Mouse (Mus musculus) heart, embryonic 15.5 days (tissue): ENCODE data around the gene Gm4131. TPM values are rescaled to one million over a fixed set of nuclear protein-coding genes. Genes with fewer than 3 reads are reported as not detected.
A peak's percentile ranks its signal among the peaks of the same experiment; 100 is the strongest.

Source experiments
- ATAC-seq: fragments of 200-750 bp; cut with Nextera tagmentation; replicated peaks from 2 replicates; pipeline ENCODE4 v1.8.0; 2017; ENCODE audit warnings: low read depth, moderate TSS enrichment; ENCODE audit not compliant: insufficient number of reproducible peaks, insufficient read depth, low FRiP score
- H3K27ac ChIP-seq: fragments of 300-500 bp; sonication (generic); 2 replicates; pipeline ENCODE4 v1.5.1; 2015; ENCODE audit warnings: mild to moderate bottlenecking, inconsistent platforms
- H3K27me3 ChIP-seq: fragments of 300-500 bp; sonication (generic); 2 replicates; pipeline ENCODE4 v1.6.1; 2015; ENCODE audit warnings: inconsistent platforms
- H3K36me3 ChIP-seq: fragments of 300-500 bp; sonication (generic); 2 replicates; pipeline ENCODE4 v1.6.1; 2015; ENCODE audit warnings: mild to moderate bottlenecking, inconsistent platforms
- H3K4me1 ChIP-seq: fragments of 300-500 bp; sonication (generic); replicated peaks from 2 replicates; pipeline ENCODE4 v1.6.1; 2015; ENCODE audit warnings: inconsistent platforms
- H3K4me2 ChIP-seq: fragments of 300-500 bp; sonication (generic); 2 replicates; pipeline ENCODE4 v1.6.1; 2015; ENCODE audit warnings: inconsistent platforms, mild to moderate bottlenecking, moderate library complexity
- H3K4me3 ChIP-seq: fragments of 300-500 bp; sonication (generic); 2 replicates; pipeline ENCODE4 v1.5.1; 2015; ENCODE audit warnings: mild to moderate bottlenecking, inconsistent platforms
- H3K9ac ChIP-seq: fragments of 300-500 bp; sonication (generic); 2 replicates; pipeline ENCODE4 v1.6.1; 2015; ENCODE audit warnings: mild to moderate bottlenecking, inconsistent platforms
- H3K9me3 ChIP-seq: fragments of 300-500 bp; sonication (generic); replicated peaks from 2 replicates; pipeline ENCODE4 v1.6.1; 2016; ENCODE audit warnings: inconsistent platforms
- WGBS: fragments of 180-500 bp; shearing (Covaris S2); methylation state at CpG from one replicate; pipeline ENCODE4 v1.1.7; 2015; ENCODE audit warnings: mixed read lengths; 5-methylcytosine and 5-hydroxymethylcytosine counted together
- polyA plus RNA-seq: library from polyadenylated mRNA; unstranded; fragments of >200 nt; fragmentation: Nextera tagmentation; extraction: Ambion mirVana; gene quantifications from 2 replicates; pipeline ENCODE4 v1.2.1, GENCODE M21; 2015

Gene Gm4131
- polyA plus RNA-seq, 1 experiment from 2014 or later, result not detected

GRCm38 (mm10) chr14:62457420-62458181 lies 109.1 kb downstream of the Gm4131 start:
- Histone ChIP-seq H3K4me1 (peaks cover 17% of the 10 kb centered on the region), H3K4me3 (peak overlapping the region; percentile 21; the same call in 1 of the 2 replicates), H3K4me2 (peak overlapping the region; percentile 51), H3K27ac (no peak overlapping the region), H3K9ac (no peak overlapping the region), H3K9me3 (no peaks in the 10 kb centered on the region), H3K36me3 (no peaks in the 10 kb centered on the region), H3K27me3 (no peaks in the 10 kb centered on the region)
- ATAC-seq, result no peak; the same call in 1 of the 2 replicates
- 16% methylated on average over 22 of the region's 22 CpGs for WGBS

GRCm38 (mm10) chr14:62456239-62456747 lies 110.4 kb downstream of the Gm4131 start, which contains the start of gene Gucy1b2:
Gucy1b2 (minus strand) TSS chr14:62456289.
- H3K4me2 ChIP-seq, result peak within 1 kb of the TSS; percentile 51
- peaks cover 17% of the 10 kb centered on the region for H3K4me1 ChIP-seq
- no peaks in the 10 kb centered on the region for H3K9me3 ChIP-seq
- no peaks in the 10 kb centered on the region for H3K36me3 ChIP-seq
- no peak for ATAC-seq
- H3K27me3 ChIP-seq, result no peaks in the 10 kb centered on the region
- 49% methylated on average over 9 of the region's 9 CpGs for WGBS
- no peak within 1 kb of the TSS for H3K9ac ChIP-seq
- no peak within 1 kb of the TSS for H3K27ac ChIP-seq
- H3K4me3 ChIP-seq, result no peak within 1 kb of the TSS

GRCm38 (mm10) chr14:62455570-62455879 lies 111.2 kb downstream of the Gm4131 start:
- H3K9me3 ChIP-seq, result no peaks in the 10 kb centered on the region
- WGBS, result 74% methylated on average over 5 of the region's 5 CpGs
- H3K27ac ChIP-seq, result no peak overlapping the region
- no peaks in the 10 kb centered on the region for H3K27me3 ChIP-seq
- H3K36me3 ChIP-seq, result no peaks in the 10 kb centered on the region
- no peak overlapping the region for H3K4me3 ChIP-seq
- H3K9ac ChIP-seq, result no peak overlapping the region
- no peak overlapping the region for H3K4me2 ChIP-seq
- H3K4me1 ChIP-seq, result peaks cover 17% of the 10 kb centered on the region
- no peak for ATAC-seq

GRCm38 (mm10) chr14:62454760-62455569 lies 111.8 kb downstream of the Gm4131 start:
- no peak overlapping the region for H3K4me3 ChIP-seq
- no peak overlapping the region for H3K9ac ChIP-seq
- H3K4me1 ChIP-seq, result peaks cover 17% of the 10 kb centered on the region
- ATAC-seq, result no peak
- H3K4me2 ChIP-seq, result no peak overlapping the region
- H3K9me3 ChIP-seq, result no peaks in the 10 kb centered on the region
- no peaks in the 10 kb centered on the region for H3K27me3 ChIP-seq
- H3K36me3 ChIP-seq, result no peaks in the 10 kb centered on the region
- 63% methylated on average over 9 of the region's 9 CpGs for WGBS
- no peak overlapping the region for H3K27ac ChIP-seq

- WGBS, result 32% methylated on average over 3 of the region's 3 CpGs
- no peak overlapping the region for H3K4me3 ChIP-seq
- H3K9ac ChIP-seq, result no peak overlapping the region
- no peak overlapping the region for H3K27ac ChIP-seq
- H3K9me3 ChIP-seq, result no peaks in the 10 kb centered on the region
- no peaks in the 10 kb centered on the region for H3K36me3 ChIP-seq
- H3K27me3 ChIP-seq, result no peaks in the 10 kb centered on the region
- H3K4me1 ChIP-seq, result peaks cover 17% of the 10 kb centered on the region
- no peak overlapping the region for H3K4me2 ChIP-seq
- no peak for ATAC-seq
Observed at GRCm38 (mm10) chr14:62454136-62454535, 112.6 kb downstream of the Gm4131 start.

- H3K27ac ChIP-seq, result no peak overlapping the region
- H3K9me3 ChIP-seq, result no peaks in the 10 kb centered on the region
- H3K4me2 ChIP-seq, result no peak overlapping the region
- H3K36me3 ChIP-seq, result no peaks in the 10 kb centered on the region
- 66% methylated on average over 11 of the region's 11 CpGs for WGBS
- ATAC-seq, result no peak
- H3K4me1 ChIP-seq, result peaks cover 17% of the 10 kb centered on the region
- H3K4me3 ChIP-seq, result no peak overlapping the region
- no peak overlapping the region for H3K9ac ChIP-seq
- no peaks in the 10 kb centered on the region for H3K27me3 ChIP-seq
Observed at GRCm38 (mm10) chr14:62453276-62453675, 113.4 kb downstream of the Gm4131 start.

- Histone ChIP-seq H3K27me3 (no peaks in the 10 kb centered on the region), H3K9ac (no peak overlapping the region), H3K27ac (no peak overlapping the region), H3K36me3 (no peaks in the 10 kb centered on the region), H3K4me3 (no peak overlapping the region), H3K4me1 (peaks cover 10% of the 10 kb centered on the region), H3K9me3 (no peaks in the 10 kb centered on the region), H3K4me2 (no peak overlapping the region)
- 88% methylated on average over 1 of the region's 1 CpGs for WGBS
- no peak for ATAC-seq
Observed at GRCm38 (mm10) chr14:62450706-62451105, 116.0 kb downstream of the Gm4131 start.

- Histone ChIP-seq H3K9ac (no peak overlapping the region), H3K27me3 (no peaks in the 10 kb centered on the region), H3K9me3 (no peaks in the 10 kb centered on the region), H3K4me2 (no peak overlapping the region), H3K36me3 (no peaks in the 10 kb centered on the region), H3K4me1 (no peaks in the 10 kb centered on the region; the same call in 1 of the 2 replicates), H3K27ac (no peak overlapping the region), H3K4me3 (no peak overlapping the region)
- 79% methylated on average over 3 of the region's 3 CpGs for WGBS
- ATAC-seq, result no peak
Observed at GRCm38 (mm10) chr14:62447214-62447548, 119.5 kb downstream of the Gm4131 start.

- no peak for ATAC-seq
Observed at GRCm38 (mm10) chr14:62446385-62447213, 120.1 kb downstream of the Gm4131 start.

GRCm38 (mm10) chr14:62443840-62444430 lies 122.8 kb downstream of the Gm4131 start:
- no peak overlapping the region for H3K4me3 ChIP-seq
- WGBS, result 75% methylated on average over 6 of the region's 6 CpGs
- no peak overlapping the region for H3K9ac ChIP-seq
- no peaks in the 10 kb centered on the region for H3K9me3 ChIP-seq
- peak overlapping the region; percentile 37; the same call in 1 of the 2 replicates for H3K27ac ChIP-seq
- H3K4me2 ChIP-seq, result no peak overlapping the region
- no peaks in the 10 kb centered on the region for H3K36me3 ChIP-seq
- H3K27me3 ChIP-seq, result no peaks in the 10 kb centered on the region
- ATAC-seq, result no peak
- no peaks in the 10 kb centered on the region; the same call in 1 of the 2 replicates for H3K4me1 ChIP-seq

More at GRCm38 (mm10) chr14:62446385-62447213, 120.1 kb downstream of the Gm4131 start:
- Histone ChIP-seq H3K27me3 (no peaks in the 10 kb centered on the region), H3K9ac (no peak overlapping the region), H3K9me3 (no peaks in the 10 kb centered on the region), H3K36me3 (no peaks in the 10 kb centered on the region), H3K4me2 (no peak overlapping the region), H3K4me1 (no peaks in the 10 kb centered on the region; the same call in 1 of the 2 replicates), H3K4me3 (no peak overlapping the region), H3K27ac (no peak overlapping the region)
- 67% methylated on average over 7 of the region's 7 CpGs for WGBS
